Mouse (Mus musculus): Measurements from ENCODE around the gene Rcn1. TPM values are rescaled to one million over a fixed set of nuclear protein-coding genes. Genes with fewer than 3 reads are reported as not detected.
A peak's percentile ranks its signal among the peaks of the same experiment; 100 is the strongest.

Gene Rcn1
- polyA plus RNA-seq, 1 experiment, result 97.3 TPM

- Histone ChIP-seq H3K4me3 (ENCODE audit: insufficient read depth, poor library complexity, severe bottlenecking) (no peak overlapping the region), H3K79me2 (ENCODE audit: control insufficient read depth, insufficient read depth) (no peaks in the 10 kb centered on the region), H3K36me3 (ENCODE audit: control insufficient read depth, insufficient read depth) (no peaks in the 10 kb centered on the region), H3ac (ENCODE audit: control insufficient read depth, insufficient read length, low read depth) (no peak overlapping the region), H3K79me3 (ENCODE audit: low read depth) (no peaks in the 10 kb centered on the region), H3K27me3 (ENCODE audit: control insufficient read depth, insufficient read depth, insufficient read length) (no peaks in the 10 kb centered on the region)
- no peak for TF ChIP-seq CTCF (IDR thresholded peaks at IDR 0.05; ENCODE audit: control insufficient read depth, insufficient read depth, insufficient read length)
- no peak for TF ChIP-seq USF1 (IDR thresholded peaks at IDR 0.05; ENCODE audit: low read depth)
- TF ChIP-seq MYOG (IDR thresholded peaks at IDR 0.05; ENCODE audit: control insufficient read depth, extremely low read depth, insufficient read length), result no peak
- TF ChIP-seq CEBPB (IDR thresholded peaks at IDR 0.05; ENCODE audit: low read depth), result no peak
- TF ChIP-seq MAX (IDR thresholded peaks at IDR 0.05), result no peak
- TF ChIP-seq MYOD1 (IDR thresholded peaks at IDR 0.05; ENCODE audit: control insufficient read depth, insufficient read length, low read depth), result no peak
- no peak for TF ChIP-seq FOSL1 (IDR thresholded peaks at IDR 0.05; ENCODE audit: insufficient read depth, low read length, poor library complexity, severe bottlenecking)
Measured at GRCm38 (mm10) chr2:105408511-105408910, 9.4 kb upstream of the Rcn1 start.

- H3K27me3 ChIP-seq (ENCODE audit: control insufficient read depth, insufficient read depth, insufficient read length), result no peaks in the 10 kb centered on the region
- H3ac ChIP-seq (ENCODE audit: control insufficient read depth, insufficient read length, low read depth), result no peak overlapping the region
- H3K4me3 ChIP-seq (ENCODE audit: insufficient read depth, poor library complexity, severe bottlenecking), result no peak overlapping the region
- peaks cover 13% of the 10 kb centered on the region for H3K79me3 ChIP-seq (ENCODE audit: low read depth)
- H3K36me3 ChIP-seq (ENCODE audit: control insufficient read depth, insufficient read depth), result no peaks in the 10 kb centered on the region
- peaks cover 17% of the 10 kb centered on the region for H3K79me2 ChIP-seq (ENCODE audit: control insufficient read depth, insufficient read depth)
- TF ChIP-seq FOSL1 (IDR thresholded peaks at IDR 0.05; ENCODE audit: insufficient read depth, low read length, poor library complexity, severe bottlenecking) (no peak), USF1 (IDR thresholded peaks at IDR 0.05; ENCODE audit: low read depth) (no peak), CEBPB (IDR thresholded peaks at IDR 0.05; ENCODE audit: low read depth) (no peak), MYOG (IDR thresholded peaks at IDR 0.05; ENCODE audit: control insufficient read depth, extremely low read depth, insufficient read length) (no peak), CTCF (IDR thresholded peaks at IDR 0.05; ENCODE audit: control insufficient read depth, insufficient read depth, insufficient read length) (no peak)
Measured at GRCm38 (mm10) chr2:105402180-105402579, 3.1 kb upstream of the Rcn1 start.

- no peak for TF ChIP-seq USF1 (IDR thresholded peaks at IDR 0.05; ENCODE audit: low read depth)
- TF ChIP-seq FOSL1 (IDR thresholded peaks at IDR 0.05; ENCODE audit: insufficient read depth, low read length, poor library complexity, severe bottlenecking), result no peak
- no peak for TF ChIP-seq MAX (IDR thresholded peaks at IDR 0.05)
- no peak for TF ChIP-seq CEBPB (IDR thresholded peaks at IDR 0.05; ENCODE audit: low read depth)
- no peak for TF ChIP-seq CTCF (IDR thresholded peaks at IDR 0.05; ENCODE audit: control insufficient read depth, insufficient read depth, insufficient read length)
- no peak for TF ChIP-seq MYOG (IDR thresholded peaks at IDR 0.05; ENCODE audit: control insufficient read depth, extremely low read depth, insufficient read length)
- TF ChIP-seq MYOD1 (IDR thresholded peaks at IDR 0.05; ENCODE audit: control insufficient read depth, insufficient read length, low read depth), result no peak
- H3K4me3 ChIP-seq (ENCODE audit: insufficient read depth, poor library complexity, severe bottlenecking), result no peak overlapping the region
- H3K27me3 ChIP-seq (ENCODE audit: control insufficient read depth, insufficient read depth, insufficient read length), result no peaks in the 10 kb centered on the region
- H3K36me3 ChIP-seq (ENCODE audit: control insufficient read depth, insufficient read depth), result peaks cover 4% of the 10 kb centered on the region
- peaks cover 26% of the 10 kb centered on the region for H3K79me3 ChIP-seq (ENCODE audit: low read depth)
- H3K79me2 ChIP-seq (ENCODE audit: control insufficient read depth, insufficient read depth), result peaks cover 33% of the 10 kb centered on the region
- H3ac ChIP-seq (ENCODE audit: control insufficient read depth, insufficient read length, low read depth), result no peak overlapping the region
Measured at GRCm38 (mm10) chr2:105400558-105400957, 1.4 kb upstream of the Rcn1 start.

- Histone ChIP-seq H3ac (ENCODE audit: control insufficient read depth, insufficient read length, low read depth) (peak overlapping the region; percentile 86), H3K36me3 (ENCODE audit: control insufficient read depth, insufficient read depth) (peaks cover 22% of the 10 kb centered on the region), H3K79me3 (ENCODE audit: low read depth) (peaks cover 30% of the 10 kb centered on the region), H3K27me3 (ENCODE audit: control insufficient read depth, insufficient read depth, insufficient read length) (no peaks in the 10 kb centered on the region), H3K79me2 (ENCODE audit: control insufficient read depth, insufficient read depth) (peaks cover 48% of the 10 kb centered on the region), H3K4me3 (ENCODE audit: insufficient read depth, poor library complexity, severe bottlenecking) (peak overlapping the region; percentile 68)
- TF ChIP-seq CEBPB (IDR thresholded peaks at IDR 0.05; ENCODE audit: low read depth) (no peak), MYOG (IDR thresholded peaks at IDR 0.05; ENCODE audit: control insufficient read depth, extremely low read depth, insufficient read length) (no peak), CTCF (IDR thresholded peaks at IDR 0.05; ENCODE audit: control insufficient read depth, insufficient read depth, insufficient read length) (no peak), USF1 (IDR thresholded peaks at IDR 0.05; ENCODE audit: low read depth) (no peak), FOSL1 (IDR thresholded peaks at IDR 0.05; ENCODE audit: insufficient read depth, low read length, poor library complexity, severe bottlenecking) (no peak), MYOD1 (IDR thresholded peaks at IDR 0.05; ENCODE audit: control insufficient read depth, insufficient read length, low read depth) (no peak), MAX (IDR thresholded peaks at IDR 0.05) (no peak)
Measured at GRCm38 (mm10) chr2:105398636-105399084, 459 bp downstream of the Rcn1 start.

- TF ChIP-seq MYOD1 (IDR thresholded peaks at IDR 0.05; ENCODE audit: control insufficient read depth, insufficient read length, low read depth) (no peak), MAX (IDR thresholded peaks at IDR 0.05) (no peak), CEBPB (IDR thresholded peaks at IDR 0.05; ENCODE audit: low read depth) (no peak), MYOG (IDR thresholded peaks at IDR 0.05; ENCODE audit: control insufficient read depth, extremely low read depth, insufficient read length) (no peak), CTCF (IDR thresholded peaks at IDR 0.05; ENCODE audit: control insufficient read depth, insufficient read depth, insufficient read length) (no peak), FOSL1 (IDR thresholded peaks at IDR 0.05; ENCODE audit: insufficient read depth, low read length, poor library complexity, severe bottlenecking) (no peak), USF1 (IDR thresholded peaks at IDR 0.05; ENCODE audit: low read depth) (no peak)
Measured at GRCm38 (mm10) chr2:105397446-105398211, 1.5 kb downstream of the Rcn1 start.

More at GRCm38 (mm10) chr2:105397446-105398211, 1.5 kb downstream of the Rcn1 start:
- H3K36me3 ChIP-seq (ENCODE audit: control insufficient read depth, insufficient read depth), result peaks cover 29% of the 10 kb centered on the region
- peaks cover 30% of the 10 kb centered on the region for H3K79me3 ChIP-seq (ENCODE audit: low read depth)
- no peaks in the 10 kb centered on the region for H3K27me3 ChIP-seq (ENCODE audit: control insufficient read depth, insufficient read depth, insufficient read length)
- H3K79me2 ChIP-seq (ENCODE audit: control insufficient read depth, insufficient read depth), result peaks cover 48% of the 10 kb centered on the region
- H3K4me3 ChIP-seq (ENCODE audit: insufficient read depth, poor library complexity, severe bottlenecking), result peak overlapping the region; percentile 68
- H3ac ChIP-seq (ENCODE audit: control insufficient read depth, insufficient read length, low read depth), result peak overlapping the region; percentile 49

All from C2C12 (cell line).